ENCODE assay signal across 10 mouse cellular contexts in the genomic region with DNA sequence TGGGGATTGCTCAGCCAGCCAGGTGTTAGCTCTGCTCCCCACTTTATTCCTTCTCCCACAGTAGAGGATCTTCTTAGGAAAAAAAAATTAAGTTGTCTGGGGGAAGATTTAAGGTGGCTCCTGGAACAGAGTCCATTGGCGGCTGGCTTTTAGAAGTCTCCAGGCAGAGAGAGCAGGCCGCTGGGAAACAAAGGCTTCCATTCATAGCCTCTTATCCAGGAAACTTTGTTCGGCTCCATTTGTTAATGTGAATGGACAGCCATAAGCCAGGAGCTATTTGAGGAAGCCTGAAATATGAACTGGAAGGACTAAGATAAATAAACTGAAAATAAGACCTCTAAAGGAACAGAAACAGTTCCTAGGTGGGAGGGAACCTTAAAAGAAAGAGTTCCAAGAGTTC. TPM values are rescaled to one million over a fixed set of nuclear protein-coding genes. Genes with fewer than 3 reads are reported as not detected.
DNase-seq lines count a peak whose midpoint lies in the region; ATAC-seq and TF ChIP-seq lines count a peak whose summit lies in the region.
"Had no signal": no experiment of that assay in that cellular context is flagged by ENCODE, and none has a peak within 500 bp of the region (broad histone marks: within the 10 kb centered on the region; RNA-seq: fewer than 3 reads in every experiment).

No protein-coding gene starts in this region.

- DNase-seq in kidney, postnatal 0 days (ENCODE audit: low spot score) = peak; percentile 57
- DNase-seq in kidney, adult 8-10 months = no peak
- DNase-seq in embryo, embryonic 11.5 days (ENCODE audit: low read depth, low spot score) = peak; percentile 48
- no peak for DNase-seq in adrenal gland, postnatal 10 days
- DNase-seq in gastrocnemius, postnatal 14 days = no peak

- H3K4me2 ChIP-seq in kidney, postnatal 0 days (ENCODE audit: low read length) = no peak overlapping the region
- H3K4me2 ChIP-seq in intestine, embryonic 15.5 days (replicated peaks) = 0 out of 2 replicates have a peak overlapping the region, but pooled peaks have one; percentile 5
- no peak overlapping the region for H3K4me2 ChIP-seq in neural tube, embryonic 14.5 days (ENCODE audit: low read depth, low read length)

- H3K36me3 ChIP-seq in kidney, postnatal 0 days (ENCODE audit: insufficient read depth, low read length) = no peaks in the 10 kb centered on the region
- no peaks in the 10 kb centered on the region for H3K36me3 ChIP-seq in intestine, embryonic 15.5 days
- no peaks in the 10 kb centered on the region for H3K36me3 ChIP-seq in neural tube, embryonic 14.5 days (ENCODE audit: control insufficient read depth, insufficient read depth, low read length)
- H3K36me3 ChIP-seq: G1E had no signal

- no peak overlapping the region for H3K4me3 ChIP-seq in kidney, postnatal 0 days (replicated peaks; ENCODE audit: low read depth, low read length)
- no peak overlapping the region for H3K4me3 ChIP-seq in intestine, embryonic 15.5 days (replicated peaks)
- no peak overlapping the region for H3K4me3 ChIP-seq in neural tube, embryonic 14.5 days (ENCODE audit: low read depth, low read length)
- H3K4me3 ChIP-seq: erythroblast, embryonic 14.5 days had no signal

- 0 out of 2 replicates have a peak overlapping the region, but pooled peaks have one; percentile 3 for H3K27ac ChIP-seq in kidney, postnatal 0 days
- peak overlapping the region; percentile 74 for H3K27ac ChIP-seq in intestine, embryonic 15.5 days
- H3K27ac ChIP-seq in neural tube, embryonic 14.5 days (ENCODE audit: low read depth, low read length) = 0 out of 2 replicates have a peak overlapping the region, but pooled peaks have one; percentile 16

- H3K9ac ChIP-seq in kidney, postnatal 0 days (ENCODE audit: low read depth, low read length) = no peak overlapping the region
- no peak overlapping the region for H3K9ac ChIP-seq in intestine, embryonic 15.5 days
- no peak overlapping the region for H3K9ac ChIP-seq in neural tube, embryonic 14.5 days (replicated peaks; ENCODE audit: low read depth, low read length)

- WGBS in kidney, postnatal 0 days = 5% methylated on average over 3 of the region's 3 CpGs
- 5% methylated on average over 3 of the region's 3 CpGs for WGBS in intestine, embryonic 15.5 days
- WGBS in neural tube, embryonic 14.5 days = 2% methylated on average over 3 of the region's 3 CpGs

- H3K9me3 ChIP-seq in kidney, postnatal 0 days (replicated peaks; ENCODE audit: low read length) = no peaks in the 10 kb centered on the region
- H3K9me3 ChIP-seq in intestine, embryonic 15.5 days = no peaks in the 10 kb centered on the region
- no peaks in the 10 kb centered on the region for H3K9me3 ChIP-seq in neural tube, embryonic 14.5 days (ENCODE audit: control insufficient read depth, low read length)

- no peaks in the 10 kb centered on the region for H3K27me3 ChIP-seq in kidney, postnatal 0 days (ENCODE audit: insufficient read depth, low read length)
- no peaks in the 10 kb centered on the region for H3K27me3 ChIP-seq in intestine, embryonic 15.5 days (replicated peaks)
- H3K27me3 ChIP-seq in neural tube, embryonic 14.5 days (ENCODE audit: control insufficient read depth, insufficient read depth, low read length) = no peaks in the 10 kb centered on the region

- ATAC-seq in kidney, postnatal 0 days (replicated peaks; ENCODE audit: low FRiP score, low read depth) = no peak
- peak; percentile 76 for ATAC-seq in intestine, embryonic 15.5 days
- no peak for ATAC-seq in neural tube, embryonic 14.5 days (ENCODE audit: low read depth)
- no peak for ATAC-seq in megakaryocyte, adult 5-6 weeks (ENCODE audit: poor library complexity, severe bottlenecking)

- TF ChIP-seq CTCF in kidney, postnatal 0 days (IDR thresholded peaks at IDR 0.05; ENCODE audit: low read depth) = no peak

- intact Hi-C loops in gastrocnemius, postnatal 14 days (cut with DNase I; ENCODE audit: low total_unique reads) = loop anchor here (5.0 kb wide), 1 partner anchor 41 kb away; no protein-coding TSS in a partner anchor

- no peaks in the 10 kb centered on the region for H3K4me1 ChIP-seq in kidney, postnatal 0 days (replicated peaks; ENCODE audit: insufficient read depth, low read length)
- H3K4me1 ChIP-seq in intestine, embryonic 15.5 days (replicated peaks) = peaks cover 12% of the 10 kb centered on the region; the same call in 1 of the 2 replicates
- H3K4me1 ChIP-seq in neural tube, embryonic 14.5 days (ENCODE audit: control insufficient read depth, insufficient read depth, low read length) = 0 out of 2 replicates have a peak, but pooled peaks cover 4% of the 10 kb centered on the region

RNA-seq across cellular contexts. Expression of gene Tns4, which starts 24.0 kb away (rescaled TPM):
- polyA plus RNA-seq in kidney, postnatal 0 days (2015; fragmentation: Nextera tagmentation; extraction: Ambion mirVana) = 0.13 and 0.16 TPM in 2 replicates
- 0.58 and 0.93 TPM in 2 replicates for polyA plus RNA-seq in intestine, embryonic 15.5 days (2015; fragmentation: Nextera tagmentation; extraction: Ambion mirVana)
- polyA plus RNA-seq in neural tube, embryonic 14.5 days (2014; fragmentation: Nextera tagmentation; extraction: Ambion mirVana) = 0.28 TPM in 1 of 2 replicates, not detected in the other
- total RNA-seq in megakaryocyte, adult 5-6 weeks (2015) = 7.4 and 8.6 TPM in 2 replicates
- 4.1 and 4.6 TPM in 2 replicates for total RNA-seq in megakaryocyte, adult 5-6 weeks (2017)
- under 1 TPM; 0.12 to 0.51 TPM for total RNA-seq in adrenal gland, postnatal 10 days (2021)
- under 1 TPM in 1 of 2 experiments, not detected in 1; 0.10 TPM for total RNA-seq in gastrocnemius, postnatal 14 days (2021)
- polyA plus RNA-seq: erythroblast, embryonic 14.5 days had no signal

RNA-seq across cellular contexts. Expression of gene Ccr7, which starts 41.8 kb away (rescaled TPM):
- 0.08 and 0.19 TPM in 2 replicates for polyA plus RNA-seq in kidney, postnatal 0 days (2015; fragmentation: Nextera tagmentation; extraction: Ambion mirVana)
- polyA plus RNA-seq in intestine, embryonic 15.5 days (2015; fragmentation: Nextera tagmentation; extraction: Ambion mirVana) = 0.43 and 0.87 TPM in 2 replicates
- polyA plus RNA-seq in neural tube, embryonic 14.5 days (2014; fragmentation: Nextera tagmentation; extraction: Ambion mirVana) = not detected in 2 replicates
- 0.39 and 0.45 TPM in 2 replicates for total RNA-seq in megakaryocyte, adult 5-6 weeks (2015)
- 0.18 TPM in 1 of 2 replicates, not detected in the other for total RNA-seq in megakaryocyte, adult 5-6 weeks (2017)
- total RNA-seq in adrenal gland, postnatal 10 days (2021) = 1 to 10 TPM; 3.6 to 3.7 TPM
- total RNA-seq in gastrocnemius, postnatal 14 days (2021) = under 1 TPM; 0.10 to 0.11 TPM
- polyA plus RNA-seq: erythroblast, embryonic 14.5 days; G1E had no signal

Comparison
In these comparisons a context has a peak if more than half of its experiments do, and no peak if none do; other contexts are left out.
1. DNase-seq: peak in kidney, postnatal 0 days (single experiment) and embryo, embryonic 11.5 days (single experiment); none in kidney, adult 8-10 months (0 of 2), adrenal gland, postnatal 10 days (single experiment) and gastrocnemius, postnatal 14 days (single experiment).
2. H3K27ac ChIP-seq: peak in every context shown above with its lines; median percentile 74 in intestine, embryonic 15.5 days; 16 in neural tube, embryonic 14.5 days; 3 in kidney, postnatal 0 days.